Mouse (Mus musculus) kidney, adult 2 months (tissue): ENCODE data around the gene Sirt3.

Experiments used
- CTCF ChIP-seq: fragments of 200-500 bp; conservative IDR thresholded peaks from 2 replicates; pipeline ENCODE4 v1.5.1; 2011; ENCODE audit warnings: low read depth, mild to moderate bottlenecking, control low read depth, low read length, moderate library complexity, mixed read lengths; ENCODE audit not compliant: insufficient read depth, insufficient read length
- POLR2A ChIP-seq: fragments of 200-500 bp; IDR thresholded peaks from one replicate; pipeline ENCODE4 v1.6.1; 2011; ENCODE audit warnings: low read depth, low read length, control low read depth

DNA sequence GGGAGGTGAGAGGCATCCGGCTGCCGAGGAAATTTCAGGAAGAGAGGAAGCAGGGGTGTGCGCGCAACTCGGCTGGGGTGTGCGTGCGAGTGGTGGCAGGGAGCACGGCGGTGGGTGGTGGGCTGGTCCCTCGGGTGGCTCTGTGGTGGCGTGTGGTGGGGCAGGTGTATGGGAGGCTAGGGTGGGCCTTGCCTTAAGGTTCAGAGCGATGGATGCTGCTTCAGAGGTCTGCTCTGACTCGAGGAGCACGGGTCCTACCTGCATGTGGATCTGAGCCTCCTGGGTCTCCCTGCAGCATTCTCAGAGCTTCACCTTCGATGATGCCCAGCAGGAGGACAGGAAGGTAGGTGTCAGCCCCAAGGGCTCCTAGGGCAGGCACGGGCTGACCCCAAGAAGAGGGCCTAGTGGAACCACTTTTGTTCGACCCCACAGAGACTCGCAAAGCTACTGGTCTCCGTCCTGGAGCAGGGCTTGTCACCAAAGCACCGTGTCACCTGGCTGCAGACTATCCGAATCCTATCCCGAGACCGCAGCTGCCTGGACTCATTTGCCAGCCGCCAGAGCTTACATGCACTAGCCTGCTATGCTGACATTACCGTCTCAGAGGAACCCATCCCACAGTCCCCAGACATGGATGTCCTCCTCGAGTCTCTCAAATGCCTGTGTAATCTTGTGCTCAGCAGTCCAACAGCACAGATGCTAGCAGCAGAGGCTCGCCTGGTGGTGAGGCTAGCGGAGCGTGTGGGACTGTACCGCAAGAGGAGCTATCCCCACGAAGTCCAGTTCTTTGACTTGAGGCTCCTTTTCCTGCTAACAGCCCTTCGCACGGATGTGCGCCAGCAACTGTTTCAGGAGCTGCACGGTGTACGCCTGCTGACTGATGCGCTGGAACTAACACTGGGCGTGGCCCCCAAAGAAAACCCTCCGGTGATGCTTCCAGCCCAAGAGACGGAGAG, 24.3 kb downstream of the Sirt3 start, which contains the start of gene Bet1l:
- TF ChIP-seq POLR2A = no peak
- TF ChIP-seq CTCF = no peak
